Mouse (Mus musculus): ENCODE results near the gene Gabra2. TPM values are rescaled to one million over a fixed set of nuclear protein-coding genes. Genes with fewer than 3 reads are reported as not detected.

Gene Gabra2
- 10.8 and 11.6 TPM in 2 replicates for polyA plus RNA-seq (2012; rRNA removed)

GRCm38 (mm10) chr5:71095725-71096607 is at the start of gene Gabra2:
Gabra2 (minus strand) TSS chr5:71095849.

Measured in central nervous system, embryonic 14 days (tissue).